Mouse (Mus musculus) C3H10T1/2 (cell line): ENCODE data around the gene Hoxb3. TPM values are rescaled to one million over a fixed set of nuclear protein-coding genes. Genes with fewer than 3 reads are reported as not detected.

ENCODE experiments used
- polyA plus RNA-seq, 2 experiments: library from polyadenylated mRNA; unstranded; fragments of >200 nt; fragmentation: generic; extraction: Trizol; gene quantifications; one replicate each; pipeline ENCODE4 v1.2.1; 2012; ENCODE audit warnings: missing spikeins in 2 of 2

The Hoxb3 gene
- polyA plus RNA-seq, result under 1 TPM in 1 of 2 experiments, not detected in 1; 0.06 TPM

DNA sequence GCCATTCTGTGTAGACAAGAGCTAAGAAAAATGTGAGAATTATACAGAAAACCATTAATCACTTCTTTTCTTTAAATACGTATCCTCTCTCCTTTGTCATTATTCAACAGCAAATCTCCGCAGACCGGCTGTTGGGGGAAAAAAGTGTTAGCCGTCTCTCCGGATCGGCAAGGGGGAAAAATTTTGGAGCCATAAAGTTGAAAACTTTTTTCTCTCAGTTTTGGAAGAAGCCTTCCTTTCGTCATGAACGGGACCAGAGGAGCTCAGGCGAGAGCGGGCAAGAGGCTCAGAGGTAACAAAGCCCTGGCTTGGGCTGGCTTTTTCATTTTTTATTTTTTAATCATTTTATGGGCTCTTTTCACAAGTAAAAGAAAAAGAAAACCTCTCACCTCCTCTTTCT lies at the start of gene Hoxb3:
TSS of gene Hoxb3 (plus strand) at position 173 of the 400 bp plus-strand sequence.

GRCm38 (mm10) chr11:96281855-96282570 lies 41.1 kb upstream of the Hoxb3 start, which contains the start of gene Hoxb8:
Hoxb8 (plus strand) TSS chr11:96281905.

DNA sequence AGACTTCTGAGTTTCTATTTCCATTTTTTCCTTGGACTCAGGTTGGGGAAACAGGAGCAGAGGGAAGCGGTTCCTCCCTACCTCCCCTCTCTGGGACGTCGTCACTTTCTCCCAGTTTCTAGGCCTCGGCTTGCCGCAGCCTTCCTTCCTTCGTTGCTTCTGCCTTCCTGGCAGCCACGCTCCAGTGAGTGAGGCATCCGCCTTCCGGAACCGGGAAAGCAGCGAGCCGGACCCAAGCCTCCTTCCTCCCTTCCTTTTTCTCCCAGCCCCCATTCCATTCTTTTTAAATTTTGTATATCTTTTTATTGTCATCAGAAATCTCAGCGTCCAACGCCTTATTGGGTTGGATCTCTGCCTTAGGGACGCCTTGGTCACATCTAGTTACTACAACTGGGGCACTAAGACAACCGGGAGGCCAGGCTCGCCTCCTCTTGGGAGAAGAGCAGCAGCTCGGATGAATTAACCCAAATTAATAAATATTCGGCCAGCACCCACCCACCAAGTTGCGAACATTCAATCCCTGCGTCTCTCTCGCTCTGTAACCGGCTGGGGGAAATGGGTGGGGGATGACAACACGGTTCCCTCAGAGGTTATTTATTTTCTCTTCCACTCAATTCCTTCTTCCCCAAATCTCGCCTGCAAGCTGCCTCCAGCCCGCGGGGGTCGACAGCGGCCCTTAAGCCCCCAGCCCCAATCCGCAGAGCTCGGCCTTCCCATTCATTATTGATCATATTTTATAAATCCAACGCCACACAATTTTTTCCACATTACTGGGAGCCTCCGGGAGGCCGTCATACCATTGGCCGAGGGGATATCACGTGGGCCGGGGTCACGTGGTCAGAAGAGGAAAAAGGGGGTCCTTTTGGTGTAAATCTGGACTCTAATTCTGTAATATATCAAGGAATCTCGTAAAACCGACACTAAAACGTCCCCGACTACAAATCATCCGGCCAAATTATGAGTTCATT lies 37.1 kb upstream of the Hoxb3 start, which contains the start of gene Hoxb7:
TSS of gene Hoxb7 (plus strand) at position 853 of the 968 bp plus-strand sequence.

GRCm38 (mm10) chr11:96291681-96292564 lies 31.2 kb upstream of the Hoxb3 start, which contains the start of gene Hoxb6:
Hoxb6 (plus strand) TSS chr11:96292476.

DNA sequence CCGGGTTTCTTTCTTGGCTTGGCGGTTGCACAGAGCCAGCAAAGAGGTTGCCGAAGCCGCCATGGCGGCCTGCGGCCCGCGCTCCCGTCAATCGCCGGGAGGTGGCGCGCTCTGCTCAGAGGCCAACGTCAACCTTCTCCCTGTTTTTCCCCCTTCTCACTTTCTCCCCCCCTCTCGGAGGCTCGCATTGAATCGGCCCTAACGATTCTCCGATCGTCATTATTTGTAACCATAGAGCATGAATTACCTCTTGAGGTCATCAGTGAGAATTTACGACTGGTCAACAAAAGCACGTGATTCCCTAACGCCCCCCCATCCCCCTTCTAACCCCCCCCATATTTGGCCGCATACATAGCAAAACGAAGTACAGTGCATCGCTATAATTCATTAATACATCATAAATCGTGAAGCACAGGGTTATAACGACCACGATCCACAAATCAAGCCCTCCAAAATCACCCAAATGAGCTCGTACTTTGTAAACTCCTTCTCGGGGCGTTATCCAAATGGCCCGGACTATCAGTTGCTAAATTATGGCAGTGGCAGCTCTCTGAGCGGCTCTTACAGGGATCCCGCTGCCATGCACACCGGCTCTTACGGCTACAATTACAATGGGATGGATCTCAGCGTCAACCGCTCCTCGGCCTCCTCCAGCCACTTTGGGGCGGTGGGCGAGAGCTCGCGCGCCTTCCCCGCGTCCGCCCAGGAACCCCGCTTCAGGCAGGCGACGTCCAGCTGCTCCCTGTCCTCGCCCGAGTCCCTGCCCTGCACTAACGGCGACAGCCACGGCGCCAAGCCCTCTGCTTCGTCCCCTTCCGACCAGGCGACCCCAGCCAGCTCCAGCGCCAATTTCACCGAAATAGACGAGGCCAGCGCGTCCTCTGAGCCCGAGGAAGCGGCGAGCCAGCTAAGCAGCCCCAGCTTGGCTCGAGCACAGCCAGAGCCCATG lies 19.7 kb upstream of the Hoxb3 start, which contains the start of gene Hoxb5:
TSS of gene Hoxb5 (plus strand) at position 186 of the 949 bp plus-strand sequence.

DNA sequence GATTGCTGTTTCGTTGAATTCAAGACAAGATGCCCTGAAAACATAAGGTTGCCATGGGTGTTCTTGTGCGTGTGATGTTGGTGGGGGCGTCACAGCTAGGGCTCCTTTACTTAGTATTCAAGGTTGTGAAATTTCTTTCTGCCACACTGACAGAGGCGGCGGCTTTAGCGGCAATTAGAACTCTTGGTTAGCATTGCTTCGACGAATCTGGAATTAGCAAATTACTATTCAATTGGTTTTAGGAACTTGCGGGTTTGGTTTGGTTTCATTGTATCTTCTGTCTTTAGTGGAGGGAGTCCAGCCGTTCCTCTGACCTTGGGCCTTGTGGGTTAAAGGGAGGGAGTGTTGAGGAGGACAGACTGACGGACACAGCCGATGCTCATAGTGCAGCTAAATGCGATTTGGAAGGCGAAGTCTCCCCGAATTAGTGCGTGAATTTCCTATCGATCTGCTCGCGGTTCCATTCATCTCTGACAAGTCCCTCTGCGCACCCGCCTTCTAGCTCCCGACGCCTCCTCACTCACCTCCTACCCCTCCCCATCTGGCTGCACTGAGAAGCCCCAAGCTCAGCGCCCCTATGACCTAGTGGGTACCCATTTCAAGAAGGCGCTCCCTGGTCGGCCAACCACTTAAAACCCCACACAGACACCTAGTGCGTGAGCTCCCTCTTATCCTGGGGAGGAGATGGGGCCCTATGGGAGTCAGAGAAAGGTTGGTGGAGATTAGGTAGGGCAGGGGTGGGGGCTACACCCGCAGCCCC lies 5.3 kb upstream of the Hoxb3 start, which contains the start of gene Hoxb4:
TSS of gene Hoxb4 (plus strand) at position 660 of the 760 bp plus-strand sequence.

GRCm38 (mm10) chr11:96350341-96350624 lies 27.2 kb downstream of the Hoxb3 start, which contains the start of gene Hoxb2:
Hoxb2 (plus strand) TSS chr11:96350525.

GRCm38 (mm10) chr11:96365441-96366091 lies 42.4 kb downstream of the Hoxb3 start, which contains the start of gene Hoxb1:
Hoxb1 (plus strand) TSS chr11:96365752.

Other genes with a start within 250 kb of the Hoxb3 start
- 1,000 to 10,000 TPM in 1 of 2 experiments, 100 to 1,000 TPM in 1; 623 to 1,824 TPM for gene Atp5g1, start 247.7 kb upstream of the Hoxb3 start, polyA plus RNA-seq
- under 1 TPM in 1 of 2 experiments, not detected in 1; 0.07 TPM for gene Calcoco2, start 211.4 kb upstream of the Hoxb3 start, polyA plus RNA-seq
- under 1 TPM in 1 of 2 experiments, not detected in 1; 0.17 TPM for gene Ttll6, start 189.5 kb upstream of the Hoxb3 start, polyA plus RNA-seq
- under 1 TPM in 1 of 2 experiments, not detected in 1; 0.02 TPM for gene Hoxb13, start 129.0 kb upstream of the Hoxb3 start, polyA plus RNA-seq
- not detected for gene Hoxb9, start 51.9 kb upstream of the Hoxb3 start, polyA plus RNA-seq
- not detected for gene Hoxb8, start 41.4 kb upstream of the Hoxb3 start, polyA plus RNA-seq
- not detected for gene Hoxb7, start 36.7 kb upstream of the Hoxb3 start, polyA plus RNA-seq
- gene Hoxb6, start 30.9 kb upstream of the Hoxb3 start, polyA plus RNA-seq, result not detected
- under 1 TPM; 0.01 to 0.04 TPM for gene Hoxb5, start 20.0 kb upstream of the Hoxb3 start, polyA plus RNA-seq
- gene Hoxb4, start 5.1 kb upstream of the Hoxb3 start, polyA plus RNA-seq, result not detected
- gene Hoxb2, start 27.2 kb downstream of the Hoxb3 start, polyA plus RNA-seq, result not detected
- gene Hoxb1, start 42.4 kb downstream of the Hoxb3 start, polyA plus RNA-seq, result not detected
- gene Skap1, start 141.3 kb downstream of the Hoxb3 start, polyA plus RNA-seq, result under 1 TPM; 0.06 to 0.07 TPM